Mouse (Mus musculus): ENCODE data around the gene Atf6b.

DNA sequence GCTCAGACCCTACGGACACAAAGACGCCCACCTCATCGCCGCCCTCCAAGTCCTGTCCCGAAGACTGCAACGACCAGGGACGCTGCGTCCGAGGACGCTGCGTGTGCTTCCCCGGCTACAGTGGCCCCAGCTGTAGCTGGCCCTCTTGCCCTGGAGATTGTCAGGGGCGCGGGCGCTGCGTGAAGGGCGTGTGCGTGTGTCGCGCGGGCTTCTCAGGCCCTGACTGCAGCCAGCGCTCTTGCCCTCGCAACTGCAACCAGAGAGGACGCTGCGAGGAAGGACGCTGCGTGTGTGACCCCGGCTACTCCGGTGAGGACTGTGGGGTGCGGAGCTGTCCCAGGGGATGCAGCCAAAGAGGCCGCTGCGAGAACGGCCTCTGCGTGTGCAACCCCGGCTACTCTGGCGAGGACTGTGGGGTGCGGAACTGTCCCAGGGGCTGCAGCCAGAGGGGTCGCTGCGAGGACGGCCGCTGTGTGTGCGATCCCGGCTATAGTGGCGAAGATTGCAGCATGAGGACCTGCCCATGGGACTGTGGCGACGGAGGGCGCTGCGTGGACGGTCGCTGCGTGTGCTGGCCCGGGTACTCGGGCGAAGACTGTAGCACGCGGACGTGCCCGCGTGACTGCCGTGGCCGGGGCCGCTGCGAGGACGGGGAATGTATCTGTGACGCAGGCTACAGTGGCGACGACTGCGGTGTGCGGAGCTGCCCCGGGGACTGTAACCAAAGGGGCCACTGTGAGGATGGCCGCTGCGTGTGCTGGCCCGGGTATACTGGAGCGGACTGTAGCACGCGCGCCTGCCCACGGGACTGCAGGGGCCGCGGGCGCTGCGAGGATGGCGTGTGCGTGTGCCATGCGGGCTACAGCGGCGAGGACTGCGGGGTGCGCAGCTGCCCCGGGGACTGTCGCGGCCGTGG lies 24.5 kb downstream of the Atf6b start:
- TF ChIP-seq GATA1 (IDR thresholded peaks at IDR 0.05; ENCODE audit: low read depth, low read length) (no peak), TAL1 (IDR thresholded peaks at IDR 0.05; ENCODE audit: low read length) (no peak), MEF2A (IDR thresholded peaks at IDR 0.05; ENCODE audit: extremely low read depth, insufficient replicate concordance, low read depth, low read length, poor library complexity, severe bottlenecking) (no peak), CHD1 (IDR thresholded peaks at IDR 0.05; ENCODE audit: low read depth, low read length) (no peak), CTCF (IDR thresholded peaks at IDR 0.05 in 2 of 3, conservative IDR thresholded peaks at IDR 0.05 in 1 of 3; ENCODE audit: control insufficient read depth in 1 of 3, insufficient read depth in 1 of 3, low read depth in 2 of 3, low read length in 3 of 3, poor library complexity in 1 of 3, severe bottlenecking in 1 of 3) (no peak), POLR2A (IDR thresholded peaks at IDR 0.05; ENCODE audit: control insufficient read depth in 1 of 2, insufficient read depth in 1 of 2, low read depth in 1 of 2, low read length in 2 of 2, poor library complexity in 1 of 2) (no peak), EP300 (IDR thresholded peaks at IDR 0.05; ENCODE audit: low read depth in 1 of 2, low read length in 2 of 2) (no peak), KAT2A (conservative IDR thresholded peaks at IDR 0.05; ENCODE audit: low read depth, low read length) (no peak)

Measured in MEL (cell line).